8 mouse cellular contexts compared by ENCODE assay signal in genomic region chr7:108950762-108951331, GRCm38 (mm10). TPM values are rescaled to one million over a fixed set of nuclear protein-coding genes. Genes with fewer than 3 reads are reported as not detected.
DNase-seq lines count a peak whose midpoint lies in the region; ATAC-seq and TF ChIP-seq lines count a peak whose summit lies in the region.

No protein-coding gene starts in this region.

- H3K4me2 ChIP-seq in heart, embryonic 12.5 days = peak overlapping the region; percentile 80
- H3K4me2 ChIP-seq in midbrain, embryonic 15.5 days = peak overlapping the region; percentile 86

- no peak overlapping the region for H3K27ac ChIP-seq in spleen, adult 2 months (ENCODE audit: insufficient read depth, low read length)
- no peak overlapping the region for H3K27ac ChIP-seq in heart, embryonic 12.5 days (ENCODE audit: poor library complexity, severe bottlenecking)
- H3K27ac ChIP-seq in midbrain, embryonic 15.5 days = peak overlapping the region; percentile 84

- no peaks in the 10 kb centered on the region for H3K9me3 ChIP-seq in heart, embryonic 12.5 days (replicated peaks)
- H3K9me3 ChIP-seq in midbrain, embryonic 15.5 days = no peaks in the 10 kb centered on the region

- peak overlapping the region; percentile 52 for H3K4me3 ChIP-seq in spleen, adult 2 months (ENCODE audit: extremely low read depth, insufficient read depth, insufficient read length)
- peak overlapping the region; percentile 51 for H3K4me3 ChIP-seq in heart, embryonic 12.5 days
- peak overlapping the region; percentile 79 for H3K4me3 ChIP-seq in midbrain, embryonic 15.5 days

- WGBS in spleen, adult 2 months = 3% methylated on average over 52 of the region's 52 CpGs
- WGBS in heart, embryonic 12.5 days = under 1% methylated on average over 52 of the region's 52 CpGs
- WGBS in midbrain, embryonic 15.5 days = under 1% methylated on average over 52 of the region's 52 CpGs

- TF ChIP-seq POLR2A in spleen, adult 2 months (IDR thresholded peaks at IDR 0.05; ENCODE audit: low read depth, low read length) = no peak

- DNase-seq in spleen, adult 2 months (ENCODE audit: low read depth in 1 of 2, low spot score in 2 of 2) = no peak
- DNase-seq in spleen, postnatal 36 days (ENCODE audit: low spot score in 2 of 2) = no peak
- peak; percentile 72 to 80 for DNase-seq in cerebellum, postnatal 25 days
- DNase-seq in layer of hippocampus, postnatal 14 days (ENCODE audit: low spot score in 2 of 2) = peak; percentile 64 to 82
- DNase-seq in urinary bladder, postnatal 10 days (ENCODE audit: low spot score) = no peak

- peaks cover 13% of the 10 kb centered on the region; the same call in 1 of the 2 replicates for H3K27me3 ChIP-seq in spleen, adult 2 months (ENCODE audit: control insufficient read depth, insufficient read depth, low read length)
- peaks cover 61% of the 10 kb centered on the region for H3K27me3 ChIP-seq in heart, embryonic 12.5 days (replicated peaks)
- H3K27me3 ChIP-seq in midbrain, embryonic 15.5 days (replicated peaks) = peaks cover 23% of the 10 kb centered on the region

- no peaks in the 10 kb centered on the region; the same call in 1 of the 2 replicates for H3K36me3 ChIP-seq in spleen, adult 2 months (ENCODE audit: control insufficient read depth, insufficient read depth, low read length)
- peaks cover under 1% of the 10 kb centered on the region; the same call in 1 of the 2 replicates for H3K36me3 ChIP-seq in heart, embryonic 12.5 days
- no peaks in the 10 kb centered on the region for H3K36me3 ChIP-seq in midbrain, embryonic 15.5 days (replicated peaks)

- H3K4me1 ChIP-seq in spleen, adult 2 months (ENCODE audit: control insufficient read depth, insufficient read depth, insufficient read length) = peaks cover 5% of the 10 kb centered on the region
- peaks cover 10% of the 10 kb centered on the region for H3K4me1 ChIP-seq in heart, embryonic 12.5 days (replicated peaks)
- peaks cover 20% of the 10 kb centered on the region for H3K4me1 ChIP-seq in midbrain, embryonic 15.5 days

- H3K9ac ChIP-seq in heart, embryonic 12.5 days = peak overlapping the region; percentile 14; the same call in 1 of the 2 replicates
- peak overlapping the region; percentile 74 for H3K9ac ChIP-seq in midbrain, embryonic 15.5 days

- peak; percentile 29; the same call in 1 of the 2 replicates for ATAC-seq in heart, embryonic 12.5 days (ENCODE audit: insufficient number of reproducible peaks, low FRiP score)
- ATAC-seq in midbrain, embryonic 15.5 days (replicated peaks) = peak; percentile 60
- no peak for ATAC-seq in monocyte, adult 5-6 weeks (replicated peaks; ENCODE audit: insufficient number of reproducible peaks, low FRiP score, low TSS enrichment, poor library complexity, severe bottlenecking)

- no peak for TF ChIP-seq CTCF in spleen, adult 2 months (IDR thresholded peaks at IDR 0.05; ENCODE audit: extremely low read depth, insufficient read depth, insufficient read length, insufficient replicate concordance)

RNA-seq across cellular contexts. Expression of gene Tub, which starts 0.7 kb away (rescaled TPM):
- 0.19 and 0.34 TPM in 2 replicates for polyA plus RNA-seq in spleen, adult 2 months (2012; rRNA removed)
- polyA plus RNA-seq in heart, embryonic 12.5 days (2016; fragmentation: Nextera tagmentation; extraction: Ambion mirVana) = 0.54 and 0.61 TPM in 2 replicates
- total RNA-seq in layer of hippocampus, postnatal 14 days (2021) = 100 to 1,000 TPM; 143 to 153 TPM
- polyA plus RNA-seq in midbrain, embryonic 15.5 days (2015; fragmentation: Nextera tagmentation; extraction: Ambion mirVana) = 57.0 and 63.1 TPM in 2 replicates
- 0.19 to 0.49 TPM (median 0.21 TPM) in 3 replicates for total RNA-seq in monocyte, adult 5-6 weeks (2017)

RNA-seq across cellular contexts. Expression of gene Eif3f, which starts 16.6 kb away (rescaled TPM):
- polyA plus RNA-seq in spleen, adult 2 months (2012; rRNA removed) = 142 and 206 TPM in 2 replicates
- polyA plus RNA-seq in heart, embryonic 12.5 days (2016; fragmentation: Nextera tagmentation; extraction: Ambion mirVana) = 50.3 and 52.1 TPM in 2 replicates
- 10 to 100 TPM; 96.9 to 100.0 TPM for total RNA-seq in layer of hippocampus, postnatal 14 days (2021)
- polyA plus RNA-seq in midbrain, embryonic 15.5 days (2015; fragmentation: Nextera tagmentation; extraction: Ambion mirVana) = 71.6 and 80.4 TPM in 2 replicates
- total RNA-seq in monocyte, adult 5-6 weeks (2017) = 58.0 to 87.8 TPM (median 78.2 TPM) in 3 replicates

RNA-seq across cellular contexts. Expression of gene Nlrp10, which starts 20.9 kb away (rescaled TPM):
- 0.26 and 0.43 TPM in 2 replicates for polyA plus RNA-seq in spleen, adult 2 months (2012; rRNA removed)
- 8.0 and 8.1 TPM in 2 replicates for polyA plus RNA-seq in heart, embryonic 12.5 days (2016; fragmentation: Nextera tagmentation; extraction: Ambion mirVana)
- total RNA-seq in layer of hippocampus, postnatal 14 days (2021) = under 1 TPM; 0.25 to 0.45 TPM
- not detected in 2 replicates for polyA plus RNA-seq in midbrain, embryonic 15.5 days (2015; fragmentation: Nextera tagmentation; extraction: Ambion mirVana)
- total RNA-seq in monocyte, adult 5-6 weeks (2017) = 1.2 to 2.4 TPM (median 1.4 TPM) in 3 replicates

RNA-seq across cellular contexts. Expression of gene Olfr519, which starts 56.6 kb away (rescaled TPM):
- polyA plus RNA-seq in spleen, adult 2 months (2012; rRNA removed) = not detected in 2 replicates
- polyA plus RNA-seq in heart, embryonic 12.5 days (2016; fragmentation: Nextera tagmentation; extraction: Ambion mirVana) = not detected in 2 replicates
- total RNA-seq in layer of hippocampus, postnatal 14 days (2021) = not detected
- polyA plus RNA-seq in midbrain, embryonic 15.5 days (2015; fragmentation: Nextera tagmentation; extraction: Ambion mirVana) = not detected in 2 replicates
- not detected in 3 replicates for total RNA-seq in monocyte, adult 5-6 weeks (2017)

Comparison
In these comparisons a context has a peak if more than half of its experiments do, and no peak if none do; other contexts are left out.
1. DNase-seq: peak in cerebellum, postnatal 25 days (2 of 2) and layer of hippocampus, postnatal 14 days (2 of 2); none in spleen, adult 2 months (0 of 2), spleen, postnatal 36 days (0 of 2) and urinary bladder, postnatal 10 days (single experiment).
2. RNA of gene Tub, which starts 0.7 kb away (polyA plus RNA-seq): 57.0 to 63.1 TPM in midbrain, embryonic 15.5 days; 0.54 to 0.61 TPM in heart, embryonic 12.5 days and 0.19 to 0.34 TPM in spleen, adult 2 months; every median in the first group is over 10 times any median in the second.
3. Peak in every context shown above with its lines, with median percentiles within 50 percentile points of each other: H3K4me3 ChIP-seq.